Comparison of ENCODE assay signal across 8 mouse cellular contexts in the genomic region with DNA sequence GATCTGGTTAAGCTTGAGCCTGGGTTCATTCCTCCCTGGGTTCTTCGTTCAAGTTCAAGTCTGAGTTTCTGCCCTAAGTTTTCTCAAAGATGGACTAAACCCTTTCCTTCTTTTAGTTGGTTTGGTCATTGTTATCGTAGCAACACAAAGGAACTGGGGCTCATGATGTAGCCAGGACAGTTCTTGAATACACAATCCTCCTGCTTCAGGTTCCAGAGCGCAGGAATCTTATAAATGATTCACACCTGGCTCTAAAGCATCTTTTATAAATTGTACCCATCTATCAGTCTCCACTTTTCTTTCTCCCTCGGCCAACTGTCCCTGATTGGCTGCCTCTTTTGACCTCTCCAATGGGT. TPM values are rescaled to one million over a fixed set of nuclear protein-coding genes. Genes with fewer than 3 reads are reported as not detected.
DNase-seq lines count a peak whose midpoint lies in the region; ATAC-seq and TF ChIP-seq lines count a peak whose summit lies in the region.

No protein-coding gene starts in this region.

- peaks cover 28% of the 10 kb centered on the region for H3K36me3 ChIP-seq in heart, embryonic 10.5 days
- peaks cover 30% of the 10 kb centered on the region for H3K36me3 ChIP-seq in C2C12 (ENCODE audit: control insufficient read depth, insufficient read depth)
- peaks cover 27% of the 10 kb centered on the region for H3K36me3 ChIP-seq in forebrain, embryonic 13.5 days (ENCODE audit: poor library complexity, severe bottlenecking)
- peaks cover 27% of the 10 kb centered on the region for H3K36me3 ChIP-seq in liver, embryonic 13.5 days

- no peak for ATAC-seq in forebrain, embryonic 13.5 days
- ATAC-seq in liver, embryonic 13.5 days (ENCODE audit: low read depth): no peak

- H3ac ChIP-seq in C2C12 (ENCODE audit: control insufficient read depth, insufficient read length, low read depth): peak overlapping the region; percentile 99

- H3K9me3 ChIP-seq in heart, embryonic 10.5 days: no peaks in the 10 kb centered on the region
- no peaks in the 10 kb centered on the region for H3K9me3 ChIP-seq in forebrain, embryonic 13.5 days (replicated peaks)
- no peaks in the 10 kb centered on the region for H3K9me3 ChIP-seq in liver, embryonic 13.5 days (replicated peaks)

- H3K27me3 ChIP-seq in heart, embryonic 10.5 days (ENCODE audit: insufficient read depth, poor library complexity, severe bottlenecking): no peaks in the 10 kb centered on the region
- no peaks in the 10 kb centered on the region for H3K27me3 ChIP-seq in C2C12 (ENCODE audit: control insufficient read depth, insufficient read depth, insufficient read length)
- H3K27me3 ChIP-seq in forebrain, embryonic 13.5 days: no peaks in the 10 kb centered on the region
- H3K27me3 ChIP-seq in liver, embryonic 13.5 days: no peaks in the 10 kb centered on the region

- TF ChIP-seq CTCF in C2C12 (IDR thresholded peaks at IDR 0.05; ENCODE audit: control insufficient read depth, insufficient read depth, insufficient read length): no peak

- H3K4me1 ChIP-seq in heart, embryonic 10.5 days: peaks cover 37% of the 10 kb centered on the region
- H3K4me1 ChIP-seq in forebrain, embryonic 13.5 days: peaks cover 27% of the 10 kb centered on the region
- peaks cover 44% of the 10 kb centered on the region for H3K4me1 ChIP-seq in liver, embryonic 13.5 days (replicated peaks)

- intact Hi-C loops in heart, postnatal 14 days (cut with DNase I): loop anchor here (2.0 kb wide), 2 partner anchors 33 to 83 kb away; a partner anchor contains a TSS

- H3K79me3 ChIP-seq in C2C12 (ENCODE audit: low read depth): peaks cover 19% of the 10 kb centered on the region

- DNase-seq in heart, embryonic 10.5 days (ENCODE audit: low spot score): no peak
- no peak for DNase-seq in heart, postnatal 14 days
- no peak for DNase-seq in liver, embryonic 13.5 days
- no peak for DNase-seq in urinary bladder, adult 2 months (ENCODE audit: low spot score)
- no peak for DNase-seq in gastrocnemius, adult 8-10 months (ENCODE audit: low spot score in 2 of 2)
- DNase-seq in embryo, embryonic 10 days (ENCODE audit: low spot score): no peak

- 47% methylated on average over 4 of the region's 4 CpGs for WGBS in heart, embryonic 10.5 days
- 34% methylated on average over 4 of the region's 4 CpGs for WGBS in forebrain, embryonic 13.5 days
- 50% methylated on average over 4 of the region's 4 CpGs for WGBS in liver, embryonic 13.5 days (ENCODE audit: insufficient replicate concordance)

- H3K27ac ChIP-seq in heart, embryonic 10.5 days: peak overlapping the region; percentile 99
- peak overlapping the region; percentile 94 for H3K27ac ChIP-seq in forebrain, embryonic 13.5 days
- peak overlapping the region; percentile 84 for H3K27ac ChIP-seq in liver, embryonic 13.5 days

- H3K4me2 ChIP-seq in forebrain, embryonic 13.5 days: peak overlapping the region; percentile 75
- peak overlapping the region; percentile 97 for H3K4me2 ChIP-seq in liver, embryonic 13.5 days

- peaks cover 40% of the 10 kb centered on the region for H3K79me2 ChIP-seq in C2C12 (ENCODE audit: control insufficient read depth, insufficient read depth)

- peak overlapping the region; percentile 99 for H3K9ac ChIP-seq in forebrain, embryonic 13.5 days
- peak overlapping the region; percentile 94 for H3K9ac ChIP-seq in liver, embryonic 13.5 days

- H3K4me3 ChIP-seq in heart, embryonic 10.5 days: peak overlapping the region; percentile 100
- peak overlapping the region; percentile 95 for H3K4me3 ChIP-seq in C2C12 (ENCODE audit: insufficient read depth, poor library complexity, severe bottlenecking)
- H3K4me3 ChIP-seq in forebrain, embryonic 13.5 days: peak overlapping the region; percentile 97
- H3K4me3 ChIP-seq in liver, embryonic 13.5 days (replicated peaks): peak overlapping the region; percentile 87

TF ChIP-seq in C2C12, 6 proteins besides CTCF, POLR2A, EP300 and RAD21:
- TF ChIP-seq MYOD1 (IDR thresholded peaks at IDR 0.05; ENCODE audit: control insufficient read depth, insufficient read length, low read depth) (no peak), USF1 (IDR thresholded peaks at IDR 0.05; ENCODE audit: low read depth) (no peak), FOSL1 (IDR thresholded peaks at IDR 0.05; ENCODE audit: insufficient read depth, low read length, poor library complexity, severe bottlenecking) (no peak), MYOG (IDR thresholded peaks at IDR 0.05; ENCODE audit: control insufficient read depth, extremely low read depth, insufficient read length) (no peak), MAX (IDR thresholded peaks at IDR 0.05) (no peak), CEBPB (IDR thresholded peaks at IDR 0.05; ENCODE audit: low read depth) (no peak)

RNA-seq across cellular contexts. Expression of a gene that starts 0.8 kb away (rescaled TPM):
- 10.9 and 12.7 TPM in 2 replicates for polyA plus RNA-seq in heart, embryonic 10.5 days (2016; fragmentation: Nextera tagmentation; extraction: Ambion mirVana)
- total RNA-seq in heart, postnatal 14 days (2021): 10 to 100 TPM; 46.5 to 47.5 TPM
- 35.9 TPM for polyA plus RNA-seq in C2C12 (2012; fragmentation: generic; extraction: Trizol)
- polyA plus RNA-seq in forebrain, embryonic 13.5 days (2015; fragmentation: Nextera tagmentation; extraction: Ambion mirVana): 12.0 and 14.6 TPM in 2 replicates
- polyA plus RNA-seq in liver, embryonic 13.5 days (2015; fragmentation: Nextera tagmentation; extraction: Ambion mirVana): 5.0 and 5.1 TPM in 2 replicates
- 19.9 and 26.5 TPM in 2 replicates for polyA plus RNA-seq in urinary bladder, adult 2 months (2012; rRNA removed)
- 10 to 100 TPM; 38.7 to 48.8 (median 43.2) TPM for total RNA-seq in gastrocnemius, adult 8-10 months (2022)

RNA-seq across cellular contexts. Expression of a gene that starts 7.3 kb away (rescaled TPM):
- polyA plus RNA-seq in heart, embryonic 10.5 days (2016; fragmentation: Nextera tagmentation; extraction: Ambion mirVana): 9.7 and 10.7 TPM in 2 replicates
- total RNA-seq in heart, postnatal 14 days (2021): 100 to 1,000 TPM; 208 to 209 TPM
- 13.7 TPM for polyA plus RNA-seq in C2C12 (2012; fragmentation: generic; extraction: Trizol)
- 16.4 and 22.8 TPM in 2 replicates for polyA plus RNA-seq in forebrain, embryonic 13.5 days (2015; fragmentation: Nextera tagmentation; extraction: Ambion mirVana)
- 4.6 and 4.8 TPM in 2 replicates for polyA plus RNA-seq in liver, embryonic 13.5 days (2015; fragmentation: Nextera tagmentation; extraction: Ambion mirVana)
- 63.6 and 66.9 TPM in 2 replicates for polyA plus RNA-seq in urinary bladder, adult 2 months (2012; rRNA removed)
- 100 to 1,000 TPM; 409 to 479 (median 445) TPM for total RNA-seq in gastrocnemius, adult 8-10 months (2022)

RNA-seq across cellular contexts. Expression of a gene that starts 25.0 kb away (rescaled TPM):
- polyA plus RNA-seq in heart, embryonic 10.5 days (2016; fragmentation: Nextera tagmentation; extraction: Ambion mirVana): 0.07 and 2.4 TPM in 2 replicates
- not detected for total RNA-seq in heart, postnatal 14 days (2021)
- not detected for polyA plus RNA-seq in C2C12 (2012; fragmentation: generic; extraction: Trizol)
- polyA plus RNA-seq in forebrain, embryonic 13.5 days (2015; fragmentation: Nextera tagmentation; extraction: Ambion mirVana): 0.18 TPM in 1 of 2 replicates, not detected in the other
- 30.5 and 32.8 TPM in 2 replicates for polyA plus RNA-seq in liver, embryonic 13.5 days (2015; fragmentation: Nextera tagmentation; extraction: Ambion mirVana)
- polyA plus RNA-seq in urinary bladder, adult 2 months (2012; rRNA removed): not detected in 2 replicates
- total RNA-seq in gastrocnemius, adult 8-10 months (2022): not detected

RNA-seq across cellular contexts. Expression of a gene that starts 35.2 kb away (rescaled TPM):
- polyA plus RNA-seq in heart, embryonic 10.5 days (2016; fragmentation: Nextera tagmentation; extraction: Ambion mirVana): 76.5 and 87.9 TPM in 2 replicates
- total RNA-seq in heart, postnatal 14 days (2021): 10 to 100 TPM; 43.6 to 45.6 TPM
- polyA plus RNA-seq in C2C12 (2012; fragmentation: generic; extraction: Trizol): 93.0 TPM
- 153 and 156 TPM in 2 replicates for polyA plus RNA-seq in forebrain, embryonic 13.5 days (2015; fragmentation: Nextera tagmentation; extraction: Ambion mirVana)
- 57.3 and 64.4 TPM in 2 replicates for polyA plus RNA-seq in liver, embryonic 13.5 days (2015; fragmentation: Nextera tagmentation; extraction: Ambion mirVana)
- polyA plus RNA-seq in urinary bladder, adult 2 months (2012; rRNA removed): 47.2 and 50.1 TPM in 2 replicates
- total RNA-seq in gastrocnemius, adult 8-10 months (2022): 10 to 100 TPM; 59.0 to 70.3 (median 63.5) TPM

RNA-seq across cellular contexts. Expression of a gene that starts 35.4 kb away (rescaled TPM):
- 31.0 and 34.3 TPM in 2 replicates for polyA plus RNA-seq in heart, embryonic 10.5 days (2016; fragmentation: Nextera tagmentation; extraction: Ambion mirVana)
- 10 to 100 TPM; 19.7 to 19.8 TPM for total RNA-seq in heart, postnatal 14 days (2021)
- polyA plus RNA-seq in C2C12 (2012; fragmentation: generic; extraction: Trizol): 34.0 TPM
- 76.4 and 83.9 TPM in 2 replicates for polyA plus RNA-seq in forebrain, embryonic 13.5 days (2015; fragmentation: Nextera tagmentation; extraction: Ambion mirVana)
- polyA plus RNA-seq in liver, embryonic 13.5 days (2015; fragmentation: Nextera tagmentation; extraction: Ambion mirVana): 9.0 and 10.7 TPM in 2 replicates
- 25.4 and 25.5 TPM in 2 replicates for polyA plus RNA-seq in urinary bladder, adult 2 months (2012; rRNA removed)
- total RNA-seq in gastrocnemius, adult 8-10 months (2022): 10 to 100 TPM; 13.6 to 14.7 (median 14.1) TPM
